Mouse (Mus musculus) gastrocnemius, postnatal 14 days (tissue): ENCODE data around the gene Rhou. TPM values are rescaled to one million over a fixed set of nuclear protein-coding genes. Genes with fewer than 3 reads are reported as not detected.
A peak's percentile ranks its signal among the peaks of the same experiment; 100 is the strongest.
"Not testable (repeated sequence)": the region's sequence is repeated elsewhere in the genome, so short reads cannot be mapped to it uniquely, and the experiment has no call there.

Source experiments
- DNase-seq: peaks from one replicate; pipeline ENCODE4 v3.0.0; 2021; ENCODE audit warnings: mixed read lengths
- intact Hi-C: fragments of 180-260 bp; cut with DNase I; formaldehyde crosslinking; loops from one replicate; pipeline ENCODE4 v1.15.1; 2025; ENCODE audit warnings: low total_unique reads
- long read RNA-seq, 2 experiments: library from polyadenylated mRNA; stranded (forward); transcript quantifications; one replicate each; pipeline ENCODE4 v2.0.0; 2021
- total RNA-seq, 2 experiments: library from RNA; stranded (reverse); gene quantifications; 2 replicates each; pipeline ENCODE4 v1.2.3; 2021

The Rhou gene
- total RNA-seq = 1 to 10 TPM; 3.9 to 4.9 TPM
- long read RNA-seq, experiment 1, partial matches to known transcripts = 0 of 2 reads
- long read RNA-seq, experiment 1, other reads (novel, unspliced or antisense) = 0 of 2 reads
- long read RNA-seq, experiment 2, partial matches to known transcripts = 0 of 2 reads
- long read RNA-seq, experiment 2, other reads (novel, unspliced or antisense) = 0 of 2 reads

DNA sequence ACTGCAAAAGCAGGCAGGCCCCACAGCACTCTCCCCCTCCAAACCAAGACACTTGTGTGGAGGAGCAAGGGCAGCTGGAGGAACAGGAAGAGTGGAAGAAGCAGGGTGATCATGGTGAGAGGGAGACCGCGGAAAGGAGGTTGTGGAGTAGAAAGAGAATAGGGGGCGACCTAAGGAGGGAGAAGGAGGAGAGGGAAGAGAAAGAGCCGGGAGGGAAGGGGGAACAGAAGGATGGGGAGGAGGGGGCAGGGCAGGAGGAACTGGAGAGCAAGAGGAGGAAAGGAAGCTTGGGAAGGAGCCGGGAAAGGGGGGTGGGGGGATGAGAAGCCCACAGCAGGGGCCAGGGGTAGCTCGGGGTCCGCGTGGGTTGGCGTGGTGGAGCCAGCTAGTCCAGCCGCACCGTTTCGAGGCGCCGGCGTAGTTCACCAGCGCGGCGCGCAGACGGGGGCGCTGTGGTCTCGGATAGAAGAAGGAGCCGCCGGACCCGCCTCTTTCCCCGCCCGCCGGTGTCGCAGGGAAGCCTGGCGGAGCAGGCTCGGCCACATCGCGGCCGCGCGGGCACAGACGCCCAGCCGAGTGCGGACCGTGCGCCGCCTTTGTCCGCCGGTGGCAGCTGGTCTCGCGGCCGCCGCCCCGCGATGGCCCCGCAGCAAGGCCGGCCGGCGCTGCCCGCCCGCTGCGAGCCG is at the start of gene Rhou:
TSS of gene Rhou (plus strand) at position 622 of the 686 bp plus-strand sequence.
- peak; percentile 94 for DNase-seq
- intact Hi-C loops = loop anchor here (2.0 kb wide), 1 partner anchor 131 kb away; no protein-coding TSS in a partner anchor

DNA sequence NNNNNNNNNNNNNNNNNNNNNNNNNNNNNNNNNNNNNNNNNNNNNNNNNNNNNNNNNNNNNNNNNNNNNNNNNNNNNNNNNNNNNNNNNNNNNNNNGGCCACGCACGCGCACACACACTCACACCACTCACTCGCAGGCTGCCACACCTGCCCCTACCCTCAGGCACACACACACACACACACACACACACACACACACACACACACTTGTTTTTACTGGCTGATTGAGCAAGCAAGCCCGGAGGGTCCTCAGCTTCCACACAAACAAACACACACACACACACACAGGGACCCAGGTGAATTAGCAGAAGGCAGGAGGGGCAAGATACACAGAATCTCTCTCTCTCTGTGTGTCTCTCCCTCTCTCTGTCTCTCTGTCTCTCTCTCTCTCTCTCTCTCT is 41.1 kb upstream of the Rhou start:
- intact Hi-C loops, DNase-seq: not testable (repeated sequence)

GRCm38 (mm10) chr8:123623523-123623922 is 30.2 kb upstream of the Rhou start:
- intact Hi-C loops, DNase-seq: not testable (repeated sequence)

GRCm38 (mm10) chr8:123624274-123624673 is 29.5 kb upstream of the Rhou start:
- no peak for DNase-seq
- intact Hi-C loops = no loop called here

DNA sequence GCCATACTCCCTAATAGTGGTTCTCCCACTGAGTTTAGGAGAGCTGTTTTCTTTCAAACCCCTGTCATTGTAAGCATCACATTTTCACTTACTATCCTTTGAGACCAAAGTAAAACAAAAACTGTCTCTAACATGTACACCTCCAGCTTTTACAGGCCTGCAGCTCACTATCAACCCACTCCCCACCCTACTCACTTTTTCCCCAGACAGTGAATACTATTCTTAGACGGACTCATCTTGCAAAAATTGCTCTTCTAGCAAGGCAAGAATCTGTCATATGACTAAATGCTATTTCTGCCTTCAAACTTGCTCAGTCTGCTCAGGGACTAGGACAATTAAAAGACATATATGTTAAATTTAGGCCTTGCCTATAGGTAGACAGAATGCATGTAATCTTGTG is 29.0 kb upstream of the Rhou start:
- intact Hi-C loops = no loop called here
- no peak for DNase-seq

GRCm38 (mm10) chr8:123625717-123626116 is 28.0 kb upstream of the Rhou start:
- intact Hi-C loops = no loop called here
- DNase-seq = no peak

DNA sequence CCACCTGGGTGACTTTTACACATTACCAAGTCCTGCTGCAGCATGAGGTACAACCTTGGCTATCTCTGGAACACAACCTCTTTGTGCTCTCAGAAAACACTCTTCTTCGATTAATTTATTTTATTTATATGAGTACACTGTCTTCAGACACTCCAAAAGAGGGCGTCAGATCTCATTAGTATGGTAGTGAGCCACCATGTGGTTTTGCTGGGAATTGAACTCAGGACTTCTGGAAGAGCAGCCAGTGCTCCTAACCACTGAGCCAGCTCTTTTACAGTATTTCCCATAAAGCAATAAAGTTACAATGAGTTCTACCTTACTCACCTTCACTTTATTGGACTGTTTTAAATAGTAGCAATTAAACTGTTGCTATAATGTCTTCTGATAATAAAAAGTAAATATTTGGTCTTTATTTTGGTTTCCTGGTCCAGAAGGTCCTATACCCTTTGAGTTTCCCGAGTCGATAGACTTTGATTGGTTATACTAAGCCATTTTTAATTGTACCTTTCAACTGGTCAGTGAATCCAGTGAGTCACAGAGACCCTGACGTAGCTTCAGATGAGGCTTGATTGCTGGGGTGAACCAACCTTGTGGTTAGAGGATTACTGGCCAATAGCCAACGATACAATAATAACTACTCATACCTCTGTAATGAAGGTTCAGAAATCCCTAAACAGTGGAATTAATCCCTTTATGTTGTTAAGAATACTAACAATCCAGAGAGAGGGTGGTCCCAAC is 26.1 kb upstream of the Rhou start:
- no peak for DNase-seq
- intact Hi-C loops = no loop called here

GRCm38 (mm10) chr8:123628253-123628967 is 25.3 kb upstream of the Rhou start:
- peak; percentile 15 for DNase-seq
- intact Hi-C loops = no loop called here

DNA sequence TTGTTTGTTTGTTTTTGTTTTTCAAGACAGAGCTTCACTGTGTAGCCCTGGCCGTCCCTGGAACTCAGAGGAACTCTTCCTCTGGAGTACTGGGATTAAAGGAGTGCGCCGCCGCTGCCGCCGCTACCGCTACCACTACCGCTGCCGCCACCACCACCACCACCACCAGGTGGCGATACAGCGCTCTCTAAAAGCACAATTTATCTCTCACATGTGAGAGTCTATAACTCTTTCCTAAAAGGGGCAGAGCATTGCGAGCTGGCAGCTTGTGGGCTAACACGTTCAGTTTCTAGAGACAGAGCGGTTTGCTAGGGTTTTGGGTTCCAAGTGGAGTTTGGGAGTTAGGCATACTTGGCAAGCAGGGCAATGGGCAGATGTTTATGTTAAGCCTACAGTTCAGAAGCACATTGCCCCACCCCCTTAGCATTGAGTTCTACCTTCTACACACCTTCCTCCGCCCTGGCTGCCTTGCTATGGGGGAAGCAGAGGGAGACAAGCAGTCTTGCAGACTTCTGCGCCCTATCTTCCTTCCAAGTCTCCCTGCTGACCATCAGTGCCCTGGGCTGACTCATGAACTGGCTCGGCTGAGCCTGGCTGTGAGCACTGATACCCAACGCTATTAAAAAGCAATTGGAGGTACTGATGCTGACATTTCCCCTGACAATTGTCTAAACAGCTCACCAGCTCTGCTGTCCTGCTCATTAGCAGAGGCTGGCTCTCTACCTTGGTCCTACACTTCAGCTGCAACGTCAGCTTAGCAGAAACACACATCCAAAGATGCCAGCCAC is 24.6 kb upstream of the Rhou start:
- intact Hi-C loops = no loop called here
- peak; percentile 64 for DNase-seq

GRCm38 (mm10) chr8:123630058-123630457 is 23.7 kb upstream of the Rhou start:
- intact Hi-C loops = no loop called here
- no peak for DNase-seq

DNA sequence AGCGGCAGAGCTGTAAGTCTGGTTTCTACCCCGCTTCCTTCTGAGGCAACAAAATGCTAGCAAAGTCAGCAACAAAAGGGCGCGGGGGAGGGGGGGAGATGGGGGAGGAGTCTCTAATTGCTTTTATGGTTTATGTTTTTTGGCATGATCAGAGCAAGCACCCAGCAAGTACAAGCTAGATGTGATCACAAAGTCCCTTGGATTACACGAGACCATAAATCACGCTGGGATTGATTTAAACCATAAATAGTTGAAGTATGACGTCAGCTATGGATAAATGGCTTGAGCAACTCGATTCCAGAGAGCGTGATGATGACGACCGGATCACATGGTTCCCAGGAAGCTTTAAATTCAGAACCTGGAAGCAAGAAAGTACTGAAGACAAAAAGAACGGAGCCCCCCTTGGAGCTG is 22.9 kb upstream of the Rhou start:
- intact Hi-C loops = no loop called here

GRCm38 (mm10) chr8:123631746-123632145 is 22.0 kb upstream of the Rhou start:
- intact Hi-C loops, DNase-seq: not testable (repeated sequence)

More for the DNA sequence above, 22.9 kb upstream of the Rhou start:
- no peak for DNase-seq

GRCm38 (mm10) chr8:123632257-123632656 is 21.5 kb upstream of the Rhou start:
- intact Hi-C loops = no loop called here
- DNase-seq = no peak

DNA sequence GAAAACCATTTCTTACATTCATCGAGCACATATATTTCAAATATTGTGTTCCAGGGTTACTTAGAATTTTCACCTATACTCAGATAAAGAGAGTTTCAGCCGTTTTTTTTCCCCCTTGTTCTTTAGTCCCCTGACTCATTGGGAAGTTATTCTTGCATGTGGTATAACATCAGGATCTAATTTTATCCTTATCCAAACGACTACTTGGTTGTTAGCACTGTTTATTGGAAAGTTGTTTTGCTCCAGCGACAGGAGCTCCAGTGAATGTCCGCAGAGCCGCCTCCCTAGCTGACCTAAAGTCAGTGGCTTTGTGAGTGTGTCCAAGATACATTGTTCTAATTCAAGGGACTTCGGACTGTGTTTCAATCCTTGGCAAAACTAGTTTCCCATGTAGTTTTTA is 19.9 kb upstream of the Rhou start:
- no peak for DNase-seq
- intact Hi-C loops = no loop called here

DNA sequence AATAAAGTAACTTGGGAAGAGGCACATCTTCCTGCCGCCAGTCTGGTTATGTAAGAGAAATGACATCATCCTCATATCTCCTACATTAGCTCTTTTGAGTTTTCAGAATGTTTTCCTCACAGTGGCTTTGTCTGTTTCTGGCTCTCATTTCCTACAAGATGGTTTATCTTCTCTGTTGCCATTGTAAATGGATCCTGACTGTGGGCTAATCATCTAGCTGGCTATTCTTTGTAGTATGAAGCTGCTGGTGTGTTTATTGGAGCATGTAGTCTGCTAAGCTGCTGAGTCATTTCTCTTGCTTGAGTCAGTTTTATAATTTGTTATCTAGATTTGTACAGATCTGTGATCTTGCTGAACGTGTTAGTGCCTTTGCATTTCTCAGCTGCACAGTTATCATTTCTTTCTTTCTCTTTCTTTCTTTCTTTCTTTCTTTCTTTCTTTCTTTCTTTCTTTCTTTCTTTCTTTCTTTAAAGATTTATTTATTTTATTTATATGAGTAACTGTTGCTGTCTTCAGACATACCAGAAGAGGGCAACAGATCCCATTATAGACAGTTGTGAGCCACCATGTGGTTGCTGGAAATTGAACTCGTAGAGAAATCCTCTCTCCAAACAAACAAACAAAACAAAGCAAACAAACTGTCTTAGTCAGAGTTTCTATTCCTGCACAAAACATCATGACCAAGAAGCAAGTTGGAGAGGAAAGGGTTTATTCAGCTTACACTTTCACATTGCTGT is 19.2 kb upstream of the Rhou start:
- no peak for DNase-seq
- intact Hi-C loops = no loop called here

GRCm38 (mm10) chr8:123635671-123636070 is 18.1 kb upstream of the Rhou start:
- DNase-seq = no peak
- intact Hi-C loops = no loop called here

- peak; percentile 27 for DNase-seq
- intact Hi-C loops = no loop called here
Observed at GRCm38 (mm10) chr8:123643330-123644051, 10.2 kb upstream of the Rhou start.

- DNase-seq = no peak
- intact Hi-C loops = no loop called here
Observed at GRCm38 (mm10) chr8:123645229-123645628, 8.5 kb upstream of the Rhou start.
